Mouse (Mus musculus) left cerebral cortex, adult 9 months (tissue): ENCODE measurements around the gene Medag.
A peak's percentile ranks its signal among the peaks of the same experiment; 100 is the strongest.

ENCODE experiments used
- DNase-seq, 2 experiments: peaks; one replicate each; pipeline ENCODE4 v3.0.0; 2022; ENCODE audit warnings: low spot score in 2 of 2

The Medag gene

GRCm38 (mm10) chr5:149428810-149429255 is 17.3 kb downstream of the Medag start:
- DNase-seq = no peak

GRCm38 (mm10) chr5:149429541-149429940 is 18.0 kb downstream of the Medag start:
- no peak for DNase-seq

- no peak for DNase-seq
Measured at GRCm38 (mm10) chr5:149430943-149431342, 19.4 kb downstream of the Medag start.

DNA sequence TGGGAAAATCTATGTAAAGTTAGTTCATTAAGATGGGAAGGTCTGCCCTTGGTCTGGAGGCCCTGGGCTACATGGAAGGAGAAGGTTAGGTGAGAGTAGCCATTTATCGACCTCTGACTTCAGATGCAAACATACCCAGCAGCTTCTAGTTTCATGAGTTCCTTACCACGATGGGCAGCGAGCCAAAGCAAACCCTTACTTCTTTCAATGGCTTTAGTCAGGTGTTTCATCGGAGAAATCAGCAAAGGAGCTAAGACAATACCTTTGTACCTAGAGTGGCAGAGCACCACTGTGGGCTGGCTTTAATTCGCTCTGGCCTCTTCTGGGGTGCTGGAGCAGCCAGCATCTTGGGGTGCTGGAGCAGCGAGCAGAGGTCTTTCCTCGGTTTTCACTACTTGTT is 22.1 kb downstream of the Medag start:
- DNase-seq = no peak

DNA sequence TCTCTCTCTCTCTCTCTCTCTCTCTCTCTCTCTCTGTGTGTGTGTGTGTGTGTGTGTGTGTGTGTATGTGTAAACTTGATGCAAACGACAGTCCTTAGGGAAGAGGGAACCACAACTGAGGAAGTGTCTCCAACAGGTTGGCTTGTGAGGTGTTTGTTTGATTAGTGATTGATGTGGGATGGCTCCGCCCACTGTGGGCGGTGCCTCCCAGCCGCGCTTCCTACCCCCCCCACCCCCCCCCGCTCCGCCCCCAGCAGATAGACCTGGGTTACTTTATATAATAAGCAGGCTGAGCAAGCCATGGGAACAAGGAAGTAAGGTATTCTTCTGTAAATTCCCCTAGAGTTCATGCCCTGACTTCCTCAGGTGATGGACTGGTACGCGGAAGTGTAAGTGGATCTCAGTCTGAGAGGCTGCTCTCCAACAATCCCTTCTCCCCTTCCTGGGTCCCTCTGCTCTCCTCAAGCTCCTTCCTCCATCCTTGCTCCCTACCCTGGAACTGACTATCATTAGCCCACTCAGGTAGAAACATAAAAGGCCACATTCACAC is 22.7 kb downstream of the Medag start:
- DNase-seq = no peak

- DNase-seq = no peak
Measured at GRCm38 (mm10) chr5:149436541-149436940, 25.0 kb downstream of the Medag start.

DNA sequence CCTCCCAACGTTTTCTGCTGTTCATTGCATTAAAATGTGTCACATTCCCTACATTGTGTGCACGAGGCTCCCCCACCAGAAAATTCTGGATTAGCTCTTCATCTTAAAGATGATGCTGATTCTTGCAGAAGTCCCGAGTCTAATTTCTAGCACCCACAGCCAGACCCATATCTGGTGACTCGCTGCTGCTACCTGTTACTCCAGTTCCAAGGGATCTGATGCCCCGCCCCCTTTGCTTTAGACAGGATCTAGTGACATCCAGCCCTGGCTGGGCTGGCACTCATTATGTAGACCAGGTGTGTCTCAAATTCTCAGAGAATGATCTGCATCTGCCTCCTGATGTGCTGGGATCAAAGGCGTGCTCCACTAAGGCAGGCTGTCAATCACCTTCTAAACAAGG is 25.6 kb downstream of the Medag start:
- DNase-seq = no peak

DNA sequence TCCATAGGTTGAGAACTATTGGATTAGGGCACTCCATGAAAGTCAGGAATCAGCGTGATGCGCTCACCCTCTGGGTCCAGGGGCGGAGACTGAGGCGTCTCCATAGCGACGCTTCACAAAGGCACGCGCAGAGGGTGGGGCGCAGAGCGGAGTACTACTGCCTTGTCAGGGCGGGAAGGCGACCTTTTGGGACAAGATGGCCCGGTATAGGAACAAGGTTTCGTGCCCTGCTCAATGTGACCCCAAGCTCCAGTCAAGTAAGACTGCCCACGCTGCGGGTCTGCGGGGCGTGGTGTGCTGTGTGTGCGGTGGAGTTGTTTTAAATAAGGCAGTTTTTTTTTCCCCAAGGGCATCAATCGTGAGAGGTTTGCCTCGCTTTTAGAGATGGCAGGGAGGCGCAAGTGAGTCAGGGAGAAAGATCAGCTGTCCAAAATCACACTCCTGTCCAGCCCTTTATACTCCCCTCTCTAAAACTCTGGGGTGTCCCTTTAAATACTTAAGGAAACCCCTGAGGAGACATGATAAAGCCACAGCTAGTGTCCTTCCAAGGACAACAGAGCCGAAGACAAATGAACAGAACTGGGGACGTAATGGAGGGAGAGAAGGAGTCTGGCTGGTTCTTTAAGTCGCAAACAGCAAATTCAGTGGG is 28.1 kb downstream of the Medag start, which contains the start of gene Tex26:
Gene Tex26, plus strand, starts transcription at position 130 of the 649 bp plus-strand sequence.
- DNase-seq = peak in 1 of 2 experiments; percentile 51

DNA sequence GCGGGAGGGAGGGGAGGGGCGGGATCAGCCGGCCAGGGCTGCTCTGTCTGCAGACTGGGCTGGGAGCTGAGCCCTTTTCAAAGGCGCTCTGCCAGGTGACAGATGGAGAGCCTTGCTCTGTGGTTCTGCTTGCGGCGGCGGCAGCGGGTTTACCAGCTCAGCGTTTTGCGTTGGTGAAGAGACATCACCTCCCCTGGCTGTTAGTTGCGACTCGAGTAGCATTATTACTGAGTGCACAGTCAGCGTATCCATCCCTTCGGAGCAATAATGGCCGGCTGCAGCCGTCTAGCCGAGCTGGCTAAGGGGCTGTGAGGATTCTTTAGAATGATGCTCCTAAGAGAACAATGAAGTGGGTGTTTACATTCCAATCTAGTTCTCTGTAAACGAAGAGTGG is 28.6 kb downstream of the Medag start:
- peak in 1 of 2 experiments; percentile 81 for DNase-seq

DNA sequence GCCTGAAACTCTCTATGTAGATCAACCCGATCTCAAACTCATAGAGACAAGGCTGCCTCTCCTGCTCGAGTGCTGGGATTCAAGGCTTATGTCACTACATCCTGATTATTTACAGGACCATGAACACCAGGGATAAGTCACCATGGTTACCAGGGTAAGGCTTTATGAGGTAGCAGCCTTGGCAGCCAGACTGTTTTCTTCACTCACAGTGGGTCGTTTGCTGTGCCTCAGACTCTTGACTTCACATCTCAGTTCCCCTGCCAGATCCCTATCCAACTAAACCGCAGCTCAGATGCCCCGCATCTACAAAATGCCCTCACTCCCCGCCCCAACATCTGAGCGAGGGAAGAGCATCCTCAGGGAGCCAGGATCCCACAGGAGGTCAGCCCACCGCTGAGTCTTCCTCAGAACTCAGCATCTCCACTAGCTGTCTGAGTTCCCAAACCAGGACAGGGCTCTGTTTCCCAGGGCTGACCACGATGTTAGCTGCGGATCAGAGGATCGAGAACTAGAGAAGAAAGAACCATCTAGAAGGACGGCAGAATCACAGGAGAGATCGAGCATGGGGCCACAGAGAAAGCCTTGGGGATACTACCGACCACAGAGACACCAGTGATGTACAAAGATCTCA is 30.2 kb downstream of the Medag start:
- no peak for DNase-seq

DNA sequence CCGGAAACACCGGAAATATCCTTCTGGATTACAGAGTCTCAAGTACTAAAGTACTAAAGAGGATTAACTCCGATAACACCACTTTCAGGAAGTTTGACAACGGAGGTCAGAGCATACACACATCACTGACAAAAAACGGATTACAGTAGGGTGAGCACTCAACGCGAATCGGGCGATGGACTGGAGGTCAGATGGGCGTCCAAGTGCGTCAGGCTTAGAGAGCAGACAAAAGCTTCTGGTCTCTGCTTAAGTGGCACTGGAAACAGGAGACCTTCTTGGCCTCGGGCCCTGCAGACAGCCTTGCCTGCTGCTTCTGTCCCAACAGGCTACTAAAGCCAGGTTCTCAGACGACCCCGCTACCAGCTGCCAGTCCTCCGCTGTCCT is 30.7 kb downstream of the Medag start:
- no peak for DNase-seq

DNA sequence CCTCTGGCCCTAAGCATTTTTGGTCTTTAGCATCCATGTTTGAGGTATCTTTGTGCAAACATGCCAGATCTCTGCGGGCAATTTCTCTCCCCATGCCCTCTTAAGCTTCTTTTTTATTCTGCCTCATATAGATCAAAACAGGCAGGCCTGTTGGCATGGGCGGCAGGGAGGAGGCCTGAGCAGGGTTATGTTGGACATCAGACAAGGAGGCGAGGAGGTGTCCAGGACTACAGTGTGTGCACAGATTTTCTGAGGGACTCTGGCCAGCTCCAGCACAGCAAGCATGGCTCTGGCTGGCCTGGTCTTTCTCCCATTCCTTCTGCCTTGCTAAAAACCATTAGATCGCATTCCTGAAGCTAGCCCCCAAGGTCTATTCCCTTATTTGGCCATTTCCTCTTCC is 32.9 kb downstream of the Medag start:
- no peak for DNase-seq

- DNase-seq = no peak
Measured at GRCm38 (mm10) chr5:149446495-149446894, 34.9 kb downstream of the Medag start.

- no peak for DNase-seq
Measured at GRCm38 (mm10) chr5:149447733-149448132, 36.2 kb downstream of the Medag start.

GRCm38 (mm10) chr5:149449406-149449805 is 37.9 kb downstream of the Medag start:
- DNase-seq = no peak

DNA sequence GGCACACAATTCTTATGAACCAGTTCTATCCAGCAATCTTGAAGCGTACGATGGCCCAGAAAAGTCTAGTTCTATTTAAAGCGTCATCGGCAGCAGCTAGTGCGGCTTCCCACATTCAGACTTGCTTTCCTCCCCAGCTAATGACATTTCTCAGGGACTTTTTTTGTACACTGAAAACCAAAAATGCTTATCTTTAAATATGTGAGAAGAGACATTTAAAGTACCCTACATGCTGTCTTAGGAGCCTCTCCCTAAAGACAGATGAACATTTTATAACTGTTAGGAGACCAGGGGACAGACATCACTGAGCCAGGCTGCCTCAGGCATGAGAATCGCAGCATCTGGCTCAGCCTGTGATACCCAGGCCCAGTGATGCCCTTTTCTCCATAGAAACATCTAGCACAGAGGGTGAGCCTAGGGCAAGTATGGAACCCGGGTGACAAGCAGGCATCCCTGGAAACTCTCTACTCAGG is 39.7 kb downstream of the Medag start:
- DNase-seq = peak; percentile 27 to 55

GRCm38 (mm10) chr5:149454281-149454680 is 42.7 kb downstream of the Medag start:
- peak in 1 of 2 experiments; percentile 84 for DNase-seq

DNA sequence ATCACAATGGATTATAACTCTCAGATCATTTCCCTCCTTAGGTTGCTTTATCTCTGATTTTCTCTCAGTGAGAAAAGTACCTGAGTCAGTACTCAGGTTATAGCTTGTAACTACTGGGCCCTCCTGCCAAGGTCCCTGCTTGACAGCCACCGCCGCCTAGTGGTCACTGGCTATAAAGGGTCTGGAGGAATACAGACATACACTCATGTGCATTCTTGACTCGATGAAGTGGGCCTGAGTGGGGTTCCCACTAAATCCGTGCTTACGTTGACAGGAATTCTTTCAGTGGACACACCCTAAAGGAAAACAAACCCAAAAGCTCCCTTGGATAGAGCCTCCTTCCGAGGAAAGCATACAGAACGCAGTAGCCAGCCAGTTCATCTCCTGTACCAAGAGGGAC is 45.0 kb downstream of the Medag start:
- DNase-seq = no peak

- DNase-seq = no peak
Measured at GRCm38 (mm10) chr5:149462071-149462470, 50.5 kb downstream of the Medag start.

- DNase-seq = no peak
Measured at GRCm38 (mm10) chr5:149465305-149465704, 53.8 kb downstream of the Medag start.

GRCm38 (mm10) chr5:149474142-149474541 is 62.6 kb downstream of the Medag start:
- no peak for DNase-seq

DNA sequence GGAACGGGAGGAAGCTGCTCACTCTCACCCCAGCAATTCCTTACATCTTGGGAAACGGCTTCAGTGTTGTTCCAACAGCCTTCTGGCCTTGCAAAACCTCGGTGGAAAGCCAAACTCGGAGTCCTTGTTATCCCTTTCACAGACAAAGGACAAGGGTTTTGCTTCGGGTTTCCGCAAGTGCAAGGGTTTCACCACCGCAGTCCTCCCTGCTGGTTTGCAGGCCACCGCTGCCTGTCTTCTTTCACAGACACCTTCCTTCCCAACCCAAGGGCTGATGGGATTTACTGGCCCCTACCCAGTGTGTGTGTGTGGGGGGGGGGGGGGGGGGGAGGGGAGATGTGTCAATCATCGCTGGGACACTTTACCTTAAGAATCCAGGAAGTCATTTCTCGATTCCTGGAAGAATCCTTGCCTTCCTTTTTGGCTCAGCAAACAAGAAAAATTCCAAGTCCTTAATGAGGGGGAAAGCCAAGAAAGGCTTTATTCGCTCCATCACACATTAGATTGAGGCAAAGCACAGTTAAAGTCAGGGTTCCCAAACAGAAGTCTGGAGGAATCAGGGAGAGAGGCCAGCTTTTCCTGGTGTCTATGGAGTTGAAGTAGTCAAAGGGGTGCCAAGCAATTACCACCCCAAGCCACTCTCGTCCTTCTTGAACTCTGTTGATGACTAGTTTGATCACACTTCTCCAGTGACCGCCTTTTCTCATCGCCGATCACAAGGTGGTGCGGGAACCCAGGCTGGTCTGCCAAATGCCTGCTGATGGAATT is 63.3 kb downstream of the Medag start:
- DNase-seq = no peak
